Mouse (Mus musculus) heart, embryonic 16.5 days (tissue): ENCODE data around the gene Ddo. TPM values are rescaled to one million over a fixed set of nuclear protein-coding genes. Genes with fewer than 3 reads are reported as not detected.

ENCODE experiments used
- ATAC-seq: fragments of 200-750 bp; cut with Nextera tagmentation; replicated peaks from 2 replicates; pipeline ENCODE4 v1.8.0; 2017; ENCODE audit warnings: moderate number of reproducible peaks; ENCODE audit not compliant: insufficient read depth, low FRiP score; ENCODE audit errors: extremely low read depth
- H3K27ac ChIP-seq: fragments of 300-500 bp; sonication (generic); 2 replicates; pipeline ENCODE4 v1.5.1; 2014; ENCODE audit warnings: mild to moderate bottlenecking, low read length, control low read depth, moderate library complexity
- H3K27me3 ChIP-seq: fragments of 300-500 bp; sonication (generic); 2 replicates; pipeline ENCODE4 v1.6.1; 2014; ENCODE audit warnings: low read length, mixed read lengths; ENCODE audit not compliant: control insufficient read depth, insufficient read depth
- H3K36me3 ChIP-seq: fragments of 300-500 bp; sonication (generic); 2 replicates; pipeline ENCODE4 v1.6.1; 2014; ENCODE audit not compliant: control insufficient read depth, insufficient read depth
- H3K4me1 ChIP-seq: fragments of 300-500 bp; sonication (generic); 2 replicates; pipeline ENCODE4 v1.6.1; 2014; ENCODE audit warnings: low read length, mixed read lengths; ENCODE audit not compliant: control insufficient read depth, insufficient read depth
- H3K4me2 ChIP-seq: fragments of 300-500 bp; sonication (generic); 2 replicates; pipeline ENCODE4 v1.6.1; 2014; ENCODE audit warnings: low read depth, mild to moderate bottlenecking, control low read depth, low read length
- H3K4me3 ChIP-seq: fragments of 300-500 bp; sonication (generic); 2 replicates; pipeline ENCODE4 v1.5.1; 2014; ENCODE audit warnings: mild to moderate bottlenecking, control low read depth, low read length
- H3K9ac ChIP-seq: fragments of 300-500 bp; sonication (generic); 2 replicates; pipeline ENCODE4 v1.6.1; 2014; ENCODE audit warnings: low read length, control low read depth
- H3K9me3 ChIP-seq: fragments of 300-500 bp; sonication (generic); replicated peaks from 2 replicates; pipeline ENCODE4 v1.6.1; 2016; ENCODE audit warnings: low read length; ENCODE audit not compliant: control insufficient read depth
- WGBS: fragments of 180-500 bp; shearing (Covaris S2); extraction: QIAGEN DNeasy Blood & Tissue Kit; methylation state at CpG from one replicate; pipeline ENCODE4 v1.1.7; 2014; 5-methylcytosine and 5-hydroxymethylcytosine counted together
- polyA plus RNA-seq: library from polyadenylated mRNA; unstranded; fragments of >200 nt; fragmentation: Nextera tagmentation; extraction: Ambion mirVana; gene quantifications from 2 replicates; pipeline ENCODE4 v1.2.1, GENCODE M21; 2015

Ddo gene
- polyA plus RNA-seq, 1 experiment from 2014 or later: 27.3 TPM

GRCm38 (mm10) chr10:40686976-40687375, 57.2 kb downstream of the Ddo start:
- no peaks in the 10 kb centered on the region for H3K36me3 ChIP-seq
- no peaks in the 10 kb centered on the region for H3K9me3 ChIP-seq
- H3K4me1 ChIP-seq: peaks cover 6% of the 10 kb centered on the region
- no peak overlapping the region for H3K9ac ChIP-seq
- ATAC-seq: no peak
- 91% methylated on average over 4 of the region's 4 CpGs for WGBS
- no peak overlapping the region for H3K4me3 ChIP-seq
- no peaks in the 10 kb centered on the region for H3K27me3 ChIP-seq
- H3K27ac ChIP-seq: no peak overlapping the region
- H3K4me2 ChIP-seq: no peak overlapping the region

- no peak for ATAC-seq
- WGBS: 63% methylated on average over 2 of the region's 2 CpGs
Measured at GRCm38 (mm10) chr10:40687407-40687806, 57.6 kb downstream of the Ddo start.

GRCm38 (mm10) chr10:40688266-40688665, 58.5 kb downstream of the Ddo start:
- ATAC-seq: no peak
- H3K27ac ChIP-seq: no peak overlapping the region
- 80% methylated on average over 6 of the region's 6 CpGs for WGBS

More at GRCm38 (mm10) chr10:40687407-40687806, 57.6 kb downstream of the Ddo start:
- H3K4me1 ChIP-seq: peaks cover 4% of the 10 kb centered on the region
- no peaks in the 10 kb centered on the region for H3K27me3 ChIP-seq
- H3K4me3 ChIP-seq: no peak overlapping the region
- H3K36me3 ChIP-seq: no peaks in the 10 kb centered on the region
- no peak overlapping the region for H3K9ac ChIP-seq
- no peak overlapping the region for H3K4me2 ChIP-seq
- no peak overlapping the region for H3K27ac ChIP-seq
- no peaks in the 10 kb centered on the region for H3K9me3 ChIP-seq

GRCm38 (mm10) chr10:40688873-40689272, 59.1 kb downstream of the Ddo start:
- peaks cover under 1% of the 10 kb centered on the region for H3K4me1 ChIP-seq
- 57% methylated on average over 1 of the region's 1 CpGs for WGBS
- H3K4me3 ChIP-seq: no peak overlapping the region
- H3K4me2 ChIP-seq: no peak overlapping the region
- no peak for ATAC-seq
- no peaks in the 10 kb centered on the region for H3K36me3 ChIP-seq
- no peaks in the 10 kb centered on the region for H3K9me3 ChIP-seq
- H3K27me3 ChIP-seq: no peaks in the 10 kb centered on the region
- no peak overlapping the region for H3K27ac ChIP-seq
- no peak overlapping the region for H3K9ac ChIP-seq

More at GRCm38 (mm10) chr10:40688266-40688665, 58.5 kb downstream of the Ddo start:
- H3K9ac ChIP-seq: no peak overlapping the region
- H3K4me2 ChIP-seq: no peak overlapping the region
- no peak overlapping the region for H3K4me3 ChIP-seq
- H3K27me3 ChIP-seq: no peaks in the 10 kb centered on the region
- H3K36me3 ChIP-seq: no peaks in the 10 kb centered on the region
- no peaks in the 10 kb centered on the region for H3K9me3 ChIP-seq
- peaks cover 3% of the 10 kb centered on the region for H3K4me1 ChIP-seq

GRCm38 (mm10) chr10:40698652-40699051, 68.8 kb downstream of the Ddo start:
- WGBS: 73% methylated on average over 4 of the region's 4 CpGs
- no peaks in the 10 kb centered on the region; the same call in 1 of the 2 replicates for H3K4me1 ChIP-seq
- no peak overlapping the region for H3K9ac ChIP-seq
- no peak for ATAC-seq
- no peaks in the 10 kb centered on the region for H3K9me3 ChIP-seq
- no peak overlapping the region for H3K4me2 ChIP-seq
- H3K27ac ChIP-seq: no peak overlapping the region
- H3K27me3 ChIP-seq: no peaks in the 10 kb centered on the region
- H3K36me3 ChIP-seq: no peaks in the 10 kb centered on the region
- H3K4me3 ChIP-seq: no peak overlapping the region

GRCm38 (mm10) chr10:40711127-40711526, 81.3 kb downstream of the Ddo start:
- Histone ChIP-seq H3K9me3 (no peaks in the 10 kb centered on the region), H3K27ac (no peak overlapping the region), H3K4me2 (no peak overlapping the region), H3K27me3 (no peaks in the 10 kb centered on the region), H3K4me3 (no peak overlapping the region), H3K9ac (no peak overlapping the region), H3K36me3 (no peaks in the 10 kb centered on the region), H3K4me1 (no peaks in the 10 kb centered on the region; the same call in 1 of the 2 replicates)
- WGBS: 73% methylated on average over 7 of the region's 7 CpGs
- no peak for ATAC-seq

- H3K36me3 ChIP-seq: no peaks in the 10 kb centered on the region
- no peak overlapping the region for H3K9ac ChIP-seq
- H3K27me3 ChIP-seq: no peaks in the 10 kb centered on the region
- WGBS: 36% methylated on average over 9 of the region's 9 CpGs
- H3K27ac ChIP-seq: no peak overlapping the region
- H3K4me3 ChIP-seq: no peak overlapping the region
- H3K4me2 ChIP-seq: no peak overlapping the region
- no peaks in the 10 kb centered on the region for H3K9me3 ChIP-seq
- ATAC-seq: no peak; the same call in 1 of the 2 replicates
- peaks cover 2% of the 10 kb centered on the region; the same call in 1 of the 2 replicates for H3K4me1 ChIP-seq
Measured at GRCm38 (mm10) chr10:40713018-40713608, 83.3 kb downstream of the Ddo start.

- no peaks in the 10 kb centered on the region for H3K36me3 ChIP-seq
- no peak overlapping the region for H3K4me3 ChIP-seq
- H3K9me3 ChIP-seq: no peaks in the 10 kb centered on the region
- H3K27me3 ChIP-seq: no peaks in the 10 kb centered on the region
- WGBS: 66% methylated on average over 9 of the region's 9 CpGs
- no peak overlapping the region for H3K4me2 ChIP-seq
- no peak overlapping the region for H3K27ac ChIP-seq
- H3K4me1 ChIP-seq: peaks cover 2% of the 10 kb centered on the region; the same call in 1 of the 2 replicates
- ATAC-seq: no peak
- no peak overlapping the region for H3K9ac ChIP-seq
Measured at GRCm38 (mm10) chr10:40713829-40714228, 84.0 kb downstream of the Ddo start.

GRCm38 (mm10) chr10:40715151-40715550, 85.3 kb downstream of the Ddo start:
- no peak overlapping the region for H3K4me3 ChIP-seq
- no peak overlapping the region for H3K4me2 ChIP-seq
- H3K9ac ChIP-seq: no peak overlapping the region
- WGBS: 79% methylated on average over 4 of the region's 4 CpGs
- H3K4me1 ChIP-seq: peaks cover 2% of the 10 kb centered on the region; the same call in 1 of the 2 replicates
- no peaks in the 10 kb centered on the region for H3K9me3 ChIP-seq
- no peaks in the 10 kb centered on the region for H3K36me3 ChIP-seq
- no peak for ATAC-seq
- H3K27ac ChIP-seq: no peak overlapping the region
- no peaks in the 10 kb centered on the region for H3K27me3 ChIP-seq
